Mouse (Mus musculus) left cerebral cortex, postnatal 4 days (tissue): Measurements from ENCODE around the gene St8sia4. TPM values are rescaled to one million over a fixed set of nuclear protein-coding genes. Genes with fewer than 3 reads are reported as not detected.
"Not testable (repeated sequence)": the region's sequence is repeated elsewhere in the genome, so short reads cannot be mapped to it uniquely, and the experiment has no call there.

ENCODE experiments used
- DNase-seq: peaks from one replicate; pipeline ENCODE4 v3.0.0-alpha.2; 2022
- intact Hi-C: fragments of 180-260 bp; cut with DNase I; formaldehyde crosslinking; loops from one replicate; pipeline ENCODE4 v1.15.1; 2025
- total RNA-seq, 2 experiments: library from RNA; stranded (reverse); gene quantifications; 2 replicates each; pipeline ENCODE4 v1.2.3; 2021

St8sia4 gene
- total RNA-seq, 2 experiments from 2014 or later, result 29.4 to 32.8 TPM

DNA sequence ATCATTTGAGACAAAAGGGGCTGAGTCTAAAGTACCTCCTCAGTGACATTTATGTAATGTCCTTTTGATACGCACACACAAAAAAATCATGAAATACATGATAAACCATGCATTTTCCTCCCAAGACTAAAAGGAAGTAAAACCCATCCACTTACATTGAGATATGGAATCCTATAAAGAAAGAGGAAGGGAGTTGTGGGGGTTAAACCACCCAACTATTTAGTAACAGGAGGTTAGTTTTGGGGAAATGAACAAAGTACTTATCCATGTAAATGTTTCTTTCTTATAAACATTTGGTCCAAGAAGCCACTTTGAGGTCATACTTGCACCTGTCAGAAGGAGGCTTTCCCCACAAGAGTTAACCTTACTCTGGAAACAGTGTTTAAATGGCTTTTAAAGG lies 69.3 kb downstream of the St8sia4 start:
- no peak for DNase-seq
- intact Hi-C loops, result no loop called here

DNA sequence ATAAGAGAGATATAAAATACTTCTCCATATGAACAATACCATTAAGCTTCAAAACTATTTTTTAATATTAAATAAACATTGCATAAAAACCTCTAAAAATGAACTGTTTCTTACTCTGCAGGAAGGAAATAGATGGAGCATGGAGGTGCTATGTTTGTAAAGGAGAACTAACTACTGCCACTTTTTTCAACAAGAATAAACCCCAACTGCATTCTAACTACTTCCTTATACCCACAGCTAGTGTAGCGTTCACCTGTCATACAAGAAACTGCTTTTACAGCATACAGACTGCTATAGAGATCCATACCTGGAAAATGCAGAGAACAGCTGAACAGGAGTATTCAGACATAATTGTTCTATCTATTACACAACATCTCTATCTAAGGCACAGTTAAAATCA lies 70.5 kb downstream of the St8sia4 start:
- no peak for DNase-seq
- intact Hi-C loops, result no loop called here

DNA sequence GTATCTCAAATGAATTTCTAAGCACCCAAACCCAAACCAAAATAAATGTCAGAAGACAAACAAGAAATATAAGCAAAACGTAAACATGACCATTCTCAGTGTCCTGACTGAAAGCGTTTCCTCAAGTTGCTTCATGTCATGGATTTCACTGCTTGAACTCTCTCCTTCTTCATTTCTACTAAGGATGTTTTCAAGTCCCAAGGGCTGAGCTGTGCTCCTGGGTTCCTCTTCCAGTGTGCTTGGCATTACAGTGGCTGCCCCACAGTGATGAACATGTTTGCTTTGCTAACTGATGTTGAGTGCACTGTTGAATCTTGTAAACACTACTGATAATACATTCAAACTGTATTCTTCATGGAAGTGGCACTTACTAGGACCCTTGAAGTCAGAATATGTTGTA lies 76.3 kb downstream of the St8sia4 start:
- intact Hi-C loops, result no loop called here
- no peak for DNase-seq

DNA sequence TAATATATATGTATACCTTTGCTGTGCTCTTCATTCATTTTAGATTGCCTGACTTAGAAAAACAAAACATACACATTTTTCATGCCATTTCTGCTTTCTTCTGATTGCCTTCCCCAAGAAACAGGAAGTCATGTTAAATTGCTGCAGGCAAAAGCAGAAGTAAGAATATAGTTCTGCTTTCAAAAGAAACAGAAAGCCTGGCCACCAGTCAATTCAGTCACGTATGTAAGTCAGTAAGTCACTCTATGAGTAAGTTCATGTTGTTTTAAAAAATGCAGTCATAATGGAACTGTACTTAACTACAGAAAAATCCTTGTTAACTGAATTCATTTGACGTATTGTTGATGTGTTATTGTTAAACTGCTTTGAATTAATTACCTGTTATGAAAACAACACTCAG lies 77.3 kb downstream of the St8sia4 start:
- no peak for DNase-seq
- intact Hi-C loops, result no loop called here

DNA sequence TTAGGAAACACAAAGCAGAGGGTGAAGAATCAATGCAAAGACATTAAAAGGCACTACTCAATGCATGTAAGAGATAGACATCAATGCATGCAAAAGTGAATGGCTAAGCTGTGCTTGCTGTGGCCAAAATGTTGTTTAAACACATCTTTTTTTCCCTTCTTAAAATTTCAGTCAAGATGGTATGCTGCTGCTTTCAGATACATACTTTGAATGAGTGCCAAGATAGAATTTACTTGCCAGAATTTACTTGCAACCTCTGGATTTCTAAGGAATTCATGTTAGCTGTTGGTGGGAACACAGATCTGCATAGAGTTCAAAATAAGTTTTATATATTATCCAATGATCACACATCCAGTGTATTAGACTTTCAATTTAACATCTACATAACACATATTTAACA lies 77.9 kb downstream of the St8sia4 start:
- no peak for DNase-seq
- intact Hi-C loops, result no loop called here

DNA sequence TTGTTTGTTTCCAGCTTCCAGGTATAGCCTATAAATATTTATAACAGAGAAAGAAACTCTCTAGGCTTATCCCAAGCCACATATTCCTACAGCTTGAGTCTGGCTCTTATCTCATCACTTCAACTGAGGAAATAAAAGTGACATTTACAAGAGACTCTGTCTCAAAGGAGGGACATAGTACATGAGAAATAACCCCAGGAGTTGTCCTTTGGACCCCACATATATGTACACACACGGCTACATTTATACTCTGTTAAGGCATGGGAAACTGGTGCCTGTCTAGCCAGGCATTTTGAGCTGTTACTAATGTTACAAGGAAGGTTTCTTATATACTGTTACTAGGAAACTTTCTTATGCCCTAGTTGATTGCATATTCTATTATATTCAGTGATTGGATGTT lies 84.1 kb downstream of the St8sia4 start:
- DNase-seq, result no peak
- intact Hi-C loops, result no loop called here

DNA sequence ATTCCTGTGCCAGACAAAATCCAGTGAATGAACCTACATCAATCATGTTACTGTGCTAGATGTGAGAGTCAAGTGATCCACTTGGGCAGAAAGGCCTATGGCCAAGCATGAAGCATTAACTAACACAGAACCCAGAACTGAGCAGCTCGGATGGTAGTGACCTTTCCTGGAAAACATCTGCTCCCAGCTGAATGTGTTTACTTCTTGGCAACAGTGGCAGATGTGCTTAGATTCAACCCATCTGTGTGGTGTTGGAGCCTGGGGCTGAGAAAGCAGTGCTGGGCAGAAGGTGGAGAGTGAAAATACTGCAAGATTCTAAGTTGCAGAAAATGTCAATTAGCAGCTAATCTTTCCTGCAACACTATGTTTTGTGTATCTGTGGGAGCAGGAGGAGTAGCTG lies 85.1 kb downstream of the St8sia4 start:
- intact Hi-C loops, result no loop called here
- no peak for DNase-seq

DNA sequence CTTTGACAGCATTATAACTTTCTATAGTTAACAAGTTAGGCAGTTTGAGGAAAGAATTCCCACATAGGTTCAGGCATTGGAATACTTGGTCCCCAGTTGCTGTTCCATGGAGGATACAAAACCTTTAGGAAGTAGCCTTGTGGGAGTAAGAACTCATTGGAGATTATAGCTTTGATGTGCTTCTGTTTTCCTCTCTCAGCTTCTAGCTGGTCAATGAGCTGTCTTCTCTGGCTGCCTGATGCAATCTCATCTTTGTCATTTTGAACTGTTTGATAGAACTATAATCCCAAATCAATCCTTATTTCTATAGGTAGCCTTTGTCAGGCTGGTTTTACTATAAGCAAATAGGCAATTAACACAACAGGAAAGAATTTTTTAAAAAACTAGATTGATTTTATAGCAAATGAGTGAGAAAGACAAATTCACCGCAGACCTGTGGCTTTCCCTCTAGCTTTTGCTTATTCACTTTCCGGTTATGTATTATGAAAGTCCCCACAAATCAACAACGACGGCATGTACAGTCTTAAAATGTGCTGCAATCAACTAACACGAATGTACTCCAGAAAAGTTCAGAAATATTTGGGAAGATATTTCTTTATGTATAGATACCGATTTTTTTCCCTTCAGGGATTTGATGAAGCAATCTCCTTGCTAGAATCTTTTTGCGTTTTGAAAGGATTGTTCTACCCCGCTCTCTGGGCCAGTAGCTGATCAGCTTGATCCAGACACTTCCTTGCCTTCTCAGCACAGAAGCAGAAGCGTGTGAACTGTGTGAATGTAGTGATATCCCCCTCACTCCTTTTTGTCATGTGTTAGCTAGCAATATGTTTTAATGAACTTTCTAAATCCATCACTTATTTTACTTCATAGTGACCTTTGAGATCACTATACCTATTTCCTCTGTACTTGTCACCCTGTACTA lies 94.5 kb downstream of the St8sia4 start:
- no peak for DNase-seq
- intact Hi-C loops, result no loop called here

DNA sequence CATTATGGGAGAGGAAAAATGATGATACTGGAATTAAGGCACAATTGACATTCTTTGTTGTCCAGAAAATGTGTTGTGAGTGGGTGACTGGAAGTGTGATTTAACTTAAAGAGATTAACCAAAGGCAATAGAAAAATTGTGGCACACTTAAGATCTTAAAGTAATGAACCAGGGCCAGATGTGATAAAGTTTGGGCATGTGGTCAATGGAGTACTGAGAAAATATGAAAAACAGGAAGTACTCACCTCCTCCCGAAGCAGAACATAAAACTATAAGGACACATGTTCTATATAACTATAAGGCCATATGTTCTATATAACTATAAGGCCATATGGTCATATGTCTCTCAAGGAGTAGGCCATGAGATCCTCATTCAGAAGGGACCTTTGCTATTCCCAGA lies 96.3 kb downstream of the St8sia4 start:
- intact Hi-C loops, result no loop called here
- no peak for DNase-seq

DNA sequence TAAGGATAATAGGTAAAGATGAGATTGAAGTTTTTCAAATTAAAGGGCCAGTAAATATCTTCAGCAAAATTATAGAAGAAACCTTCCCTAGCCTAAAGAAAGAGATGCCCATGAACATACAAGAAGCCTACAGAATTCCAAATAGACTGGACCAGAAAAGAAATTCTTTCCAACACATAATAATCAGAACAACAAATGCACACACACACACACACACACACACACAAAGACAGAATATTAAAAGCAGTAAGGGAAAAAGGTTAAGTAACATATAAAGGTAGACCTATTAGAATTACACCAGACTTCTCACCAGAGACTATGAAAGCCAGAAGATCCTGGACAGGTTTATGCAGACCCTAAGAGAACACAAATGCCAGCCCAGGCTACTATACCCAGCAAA lies 112.8 kb downstream of the St8sia4 start:
- intact Hi-C loops, DNase-seq: not testable (repeated sequence)

DNA sequence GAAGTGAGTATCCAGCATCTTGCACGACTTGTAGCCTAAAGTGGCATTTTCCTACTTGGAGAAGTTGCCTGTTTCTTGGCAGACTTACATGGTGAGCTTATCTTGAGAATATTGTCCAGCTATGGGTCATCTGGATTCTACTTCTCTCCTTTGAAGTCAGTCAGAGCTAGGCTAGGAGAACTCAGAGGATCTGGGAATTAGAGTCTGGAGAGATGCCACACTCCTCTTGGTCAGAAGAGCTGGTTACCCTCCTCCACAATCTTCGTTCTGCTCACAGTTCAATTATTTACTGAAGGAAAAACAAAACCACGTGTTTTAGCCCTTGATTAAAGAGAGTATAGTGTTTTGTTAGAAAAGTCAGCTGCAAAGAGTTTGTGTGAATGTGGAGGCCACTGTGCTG lies 125.9 kb downstream of the St8sia4 start:
- DNase-seq, result no peak
- intact Hi-C loops, result no loop called here
